Mouse (Mus musculus): Measurements from ENCODE around the gene Pkhd1. TPM values are rescaled to one million over a fixed set of nuclear protein-coding genes. Genes with fewer than 3 reads are reported as not detected.
"Not testable (repeated sequence)": the region's sequence is repeated elsewhere in the genome, so short reads cannot be mapped to it uniquely, and the experiment has no call there.

Gene Pkhd1
- total RNA-seq, 1 experiment from 2014 or later, result 0.78 TPM

DNA sequence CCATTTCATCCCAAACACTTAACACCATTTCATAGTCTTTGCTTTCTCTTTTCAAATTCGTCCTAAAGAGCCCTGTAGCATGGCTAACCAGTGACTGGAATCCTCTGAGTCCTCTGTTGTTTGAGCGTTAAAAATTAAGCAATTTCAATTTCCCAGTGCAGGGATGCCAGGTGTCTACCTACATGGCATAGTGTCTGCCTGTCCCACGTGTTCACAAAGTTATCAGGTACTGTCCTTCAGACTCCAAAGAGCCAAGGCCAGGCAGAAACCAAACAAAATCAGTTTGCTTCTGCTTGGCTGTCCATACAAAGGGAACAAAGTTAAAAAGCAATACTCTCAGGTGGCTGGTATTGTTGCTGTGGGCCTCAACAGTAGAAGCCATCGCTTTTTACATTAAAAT, 136.0 kb downstream of the Pkhd1 start:
- no peak for DNase-seq

DNA sequence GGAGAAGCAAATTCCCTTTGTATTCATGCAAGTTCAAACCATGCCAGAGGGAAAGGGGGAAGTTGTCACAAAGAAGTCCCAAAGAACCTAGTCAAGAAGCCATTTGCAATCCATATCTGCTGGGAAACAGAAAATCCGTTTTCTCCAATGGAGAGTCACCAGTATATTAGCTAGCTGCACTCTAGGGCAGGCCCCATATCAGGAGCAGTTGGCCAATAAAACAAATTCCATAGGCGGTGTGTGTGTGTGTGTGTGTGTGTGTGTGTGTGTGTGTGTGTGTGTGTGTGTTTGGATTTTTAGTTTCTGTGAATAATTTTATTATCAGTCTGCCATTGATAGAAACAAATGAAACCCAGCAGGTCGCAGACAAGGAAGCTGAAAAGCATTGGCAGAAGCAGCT, 139.2 kb downstream of the Pkhd1 start:
- DNase-seq, result no peak

DNA sequence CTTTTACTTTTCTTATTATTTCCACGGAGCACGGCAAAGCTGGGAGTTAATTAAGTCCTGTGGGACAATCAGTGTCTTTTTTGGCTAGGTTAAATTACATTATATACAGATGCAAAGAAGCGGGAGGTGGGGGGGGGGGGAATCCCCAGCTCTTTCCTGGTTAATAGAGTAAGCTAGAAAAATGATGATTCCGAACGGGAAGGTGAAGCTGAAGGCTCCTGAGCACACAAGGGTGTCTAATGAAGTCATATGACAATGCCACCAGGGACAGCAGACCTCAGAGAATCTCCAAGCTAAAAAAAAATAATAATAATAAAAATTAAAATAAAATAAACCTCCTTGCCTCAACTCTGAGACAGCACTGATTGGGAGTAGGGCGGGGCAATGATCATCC, 139.6 kb downstream of the Pkhd1 start:
- no peak for DNase-seq

DNA sequence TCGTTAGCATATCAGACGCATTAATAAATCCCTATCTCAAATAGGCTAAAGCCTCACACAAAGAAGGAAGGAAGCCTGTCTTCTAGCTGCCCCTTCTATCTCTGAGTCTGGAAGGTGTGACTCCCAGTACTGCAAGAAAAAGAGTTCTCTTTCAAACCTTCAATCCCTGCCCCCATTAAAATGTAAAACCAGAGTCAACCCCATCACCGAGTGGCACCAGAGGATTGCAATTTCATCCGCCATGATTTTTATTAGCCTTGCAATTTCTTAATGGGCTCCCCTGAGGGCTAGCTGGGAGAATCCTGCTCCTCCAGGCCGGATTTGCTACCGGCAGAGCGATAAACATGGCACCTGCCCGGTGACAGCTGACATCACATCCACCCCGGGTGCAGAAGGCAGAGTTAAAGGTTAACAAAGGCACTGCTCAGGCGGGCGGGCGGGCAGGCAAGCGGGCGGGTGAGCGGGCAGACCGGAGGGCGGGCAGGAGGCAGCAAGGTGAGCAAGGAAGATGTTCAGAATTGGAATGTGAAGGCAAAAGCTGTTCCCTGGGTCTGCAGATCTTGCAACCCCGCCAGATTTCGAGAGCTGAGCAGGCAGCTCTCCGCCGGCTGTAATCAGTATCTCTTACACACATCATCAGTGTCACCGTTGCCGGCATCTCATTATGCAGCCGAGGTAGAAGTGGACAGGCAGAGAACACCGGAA, 140.2 kb downstream of the Pkhd1 start:
- peak; percentile 5 for DNase-seq

DNA sequence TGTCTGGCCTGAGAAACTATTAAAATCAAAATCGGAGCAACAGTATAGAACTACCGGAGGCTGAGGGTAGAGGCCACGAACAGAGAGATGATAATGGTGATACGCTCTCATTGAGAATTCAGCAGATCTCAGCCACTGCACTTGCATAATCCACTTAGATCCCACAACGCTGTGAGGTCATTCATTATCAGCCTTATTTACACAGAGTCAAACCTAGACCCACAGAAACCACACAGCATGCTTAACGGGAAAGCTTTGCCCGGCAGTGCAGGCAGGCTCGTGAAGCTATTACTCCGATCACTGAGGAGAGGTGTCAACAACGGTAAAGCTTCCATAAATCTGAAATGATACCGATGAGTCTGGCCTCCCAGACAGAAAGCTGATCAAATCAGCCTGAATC, 147.1 kb downstream of the Pkhd1 start:
- no peak for DNase-seq

DNA sequence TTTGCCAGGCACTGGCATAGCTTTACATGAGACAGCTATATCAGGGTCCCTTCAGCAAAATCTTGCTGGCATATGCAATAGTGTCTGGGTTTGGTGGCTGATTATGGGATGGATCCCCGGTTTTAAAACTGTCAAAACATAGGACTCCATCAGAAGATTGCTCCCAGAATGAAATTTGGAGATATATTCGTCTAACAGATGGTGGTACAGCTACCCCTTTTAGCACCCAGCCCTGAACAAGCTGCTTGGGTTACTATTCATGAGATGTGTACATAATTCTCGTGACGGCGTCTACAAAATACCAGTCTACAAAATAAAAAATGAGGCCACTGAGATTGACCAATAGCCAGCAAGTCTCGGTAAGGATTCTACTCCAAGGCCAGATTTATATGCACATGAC, 147.5 kb downstream of the Pkhd1 start:
- DNase-seq, result no peak

DNA sequence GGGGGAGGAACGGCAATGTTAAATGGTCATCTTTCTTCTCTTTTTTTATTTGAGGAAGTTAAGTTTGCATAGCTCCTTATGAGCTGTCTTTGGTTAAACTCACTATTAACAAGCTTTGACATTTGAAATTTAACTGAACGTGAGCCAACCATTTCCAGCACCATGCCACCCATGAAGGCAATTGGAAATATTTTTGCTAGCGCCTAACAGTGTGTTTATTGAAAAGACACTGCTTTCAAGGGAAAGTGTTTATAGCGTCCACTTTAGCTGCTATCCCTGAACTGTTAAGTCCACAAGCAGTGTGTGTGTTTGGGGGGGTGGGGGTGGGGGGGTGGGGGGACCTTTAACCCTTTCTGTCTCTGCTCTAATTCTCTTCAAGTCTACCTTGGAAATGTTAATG, 151.4 kb downstream of the Pkhd1 start:
- no peak for DNase-seq

DNA sequence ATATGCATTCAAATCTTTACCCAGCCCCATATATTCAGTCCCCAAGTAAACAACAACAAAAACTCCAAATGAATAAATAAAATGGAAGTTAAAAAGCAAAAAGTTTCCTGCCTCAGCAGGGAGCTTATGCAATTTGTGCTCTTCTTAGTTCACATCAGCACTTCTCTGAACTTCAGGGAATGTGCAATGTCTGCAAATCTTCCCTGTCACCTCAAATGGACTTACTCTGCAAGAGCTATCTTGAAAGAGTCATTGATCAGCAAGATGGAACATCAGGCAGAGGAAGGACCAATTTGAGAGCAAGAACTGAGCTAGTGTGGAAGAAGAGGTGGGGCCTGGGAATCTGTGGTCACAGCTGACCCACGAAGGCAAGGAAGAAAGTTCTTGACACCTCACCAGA, 163.2 kb downstream of the Pkhd1 start:
- no peak for DNase-seq

DNA sequence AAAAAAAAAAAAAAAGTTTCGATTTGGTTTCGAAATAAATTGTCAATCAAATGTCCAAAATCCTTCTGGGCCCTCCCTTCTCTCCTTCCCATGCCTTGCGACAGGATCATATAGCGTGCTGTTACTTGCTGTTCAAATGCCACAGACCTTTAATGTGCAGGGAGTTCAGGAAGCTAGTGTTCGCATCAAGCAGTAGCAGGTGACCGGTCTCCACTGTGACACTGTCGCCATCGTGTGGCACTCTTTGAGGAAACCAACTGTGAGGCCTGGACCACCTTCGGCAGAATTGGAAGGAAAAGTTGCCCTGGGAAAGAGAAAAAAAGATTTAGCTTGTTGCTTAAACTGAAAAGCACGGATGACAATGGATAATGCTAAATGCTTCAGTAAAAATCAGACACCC, 167.8 kb downstream of the Pkhd1 start:
- peak; percentile 22 for DNase-seq

DNA sequence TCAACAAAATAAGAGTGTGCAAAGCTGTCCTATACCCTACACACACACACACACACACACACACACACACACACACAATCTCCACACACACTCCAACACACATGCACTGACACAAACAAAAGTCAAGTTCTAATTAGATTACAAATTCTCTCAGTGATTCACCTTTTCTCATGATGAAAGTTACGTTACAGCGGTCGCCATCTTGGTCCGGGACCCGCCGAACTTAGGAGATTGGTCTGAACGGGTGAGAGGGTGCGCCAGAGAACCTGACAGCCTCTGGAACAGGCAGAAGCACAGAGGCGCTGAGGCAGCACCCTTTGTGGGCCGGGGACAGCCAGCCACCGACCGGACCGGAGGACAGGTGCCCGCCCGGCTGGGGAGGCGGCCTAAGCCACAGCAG, 185.8 kb downstream of the Pkhd1 start:
- not testable (repeated sequence) for DNase-seq

DNA sequence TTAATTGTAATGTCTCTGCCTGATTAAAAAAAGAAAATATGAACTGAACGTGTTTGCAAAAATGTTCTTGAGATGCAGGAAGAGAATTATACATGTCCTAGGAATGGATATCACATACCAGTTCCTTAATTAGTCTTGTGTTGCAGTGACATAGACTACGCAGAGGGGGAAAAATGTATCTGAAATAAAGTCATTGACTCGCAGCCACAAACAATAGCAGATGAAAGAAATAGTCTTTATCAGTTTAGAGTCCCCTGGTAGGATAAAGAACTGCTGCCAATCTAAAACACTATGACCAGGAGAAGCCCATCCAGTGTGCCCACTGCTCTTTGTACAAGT, 188.8 kb downstream of the Pkhd1 start:
- DNase-seq, result no peak

DNA sequence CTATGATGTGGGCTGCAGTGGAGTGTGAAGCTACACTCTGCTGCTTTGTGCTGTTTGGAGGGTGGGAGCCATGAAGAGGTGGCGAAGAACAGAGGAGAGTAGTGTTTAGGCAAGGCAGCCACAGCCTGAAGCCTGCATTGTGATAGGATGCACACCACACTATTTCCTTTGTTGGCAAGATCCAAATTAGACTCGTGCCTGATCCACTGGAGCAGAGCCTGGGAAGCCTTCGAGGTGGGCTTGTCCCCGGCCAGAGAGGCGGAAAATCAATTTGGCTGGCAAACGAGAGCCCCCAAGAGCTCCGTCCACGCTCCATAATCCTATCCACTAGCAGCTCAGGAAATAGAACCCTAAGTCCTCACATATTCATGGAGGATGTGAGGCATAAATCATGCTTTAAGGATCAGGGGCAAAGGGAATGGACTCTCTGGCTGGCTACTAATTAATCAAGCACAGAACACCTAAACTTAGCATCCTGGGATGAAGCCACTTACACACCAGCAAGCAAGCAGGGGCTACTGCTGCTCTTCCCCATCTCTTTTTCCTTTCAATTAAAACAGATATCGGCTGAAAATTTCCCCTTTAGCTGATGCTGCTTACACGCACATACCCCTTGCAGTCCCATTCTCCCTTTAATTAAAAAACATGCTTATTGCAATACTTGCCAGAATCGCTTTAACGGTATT, 189.4 kb downstream of the Pkhd1 start:
- DNase-seq, result no peak

DNA sequence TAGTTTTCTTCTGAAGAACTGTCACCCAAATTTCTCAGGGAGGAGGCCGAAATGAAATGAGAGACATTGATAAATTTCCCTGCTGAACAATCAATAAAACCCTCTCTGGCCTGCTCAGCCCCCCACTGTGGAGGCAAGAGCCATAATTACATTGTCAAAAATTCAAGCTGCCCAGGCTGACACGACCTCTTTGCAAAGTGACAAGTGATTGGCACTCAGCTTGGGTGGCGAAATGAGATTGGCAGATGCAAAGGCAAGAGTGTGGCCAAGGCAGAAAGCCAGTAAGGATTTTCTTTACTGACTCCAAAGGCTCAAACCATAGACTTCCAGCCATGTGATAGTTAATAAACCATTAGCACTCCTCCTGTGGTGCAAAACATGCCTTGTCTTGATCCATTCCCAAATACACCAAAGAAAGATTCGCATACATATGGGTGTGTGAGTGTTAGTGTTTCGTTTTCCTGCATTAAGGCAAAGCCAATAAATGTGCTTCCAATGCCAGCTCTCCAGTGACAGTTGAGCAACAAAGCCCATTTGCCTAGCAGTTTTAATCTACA, 208.4 kb downstream of the Pkhd1 start:
- no peak for DNase-seq

DNA sequence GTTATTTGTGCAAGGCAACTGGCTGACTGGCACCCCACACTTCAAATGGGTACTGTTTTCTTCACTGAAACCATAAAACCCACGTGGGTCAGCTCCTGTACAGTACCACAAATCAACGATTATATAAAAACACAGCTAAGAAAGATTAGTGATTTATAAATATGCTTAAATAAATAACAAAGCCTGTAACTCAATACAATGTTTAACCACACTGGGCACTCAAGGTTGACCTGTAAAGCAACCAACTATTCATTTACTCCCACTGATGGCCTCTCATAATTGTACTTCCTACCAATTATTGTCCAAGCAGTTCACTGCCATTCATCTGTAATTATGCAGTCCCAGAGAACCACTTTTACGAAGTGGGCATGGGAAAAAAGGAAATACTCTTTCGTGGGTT, 219.5 kb downstream of the Pkhd1 start:
- no peak for DNase-seq

DNA sequence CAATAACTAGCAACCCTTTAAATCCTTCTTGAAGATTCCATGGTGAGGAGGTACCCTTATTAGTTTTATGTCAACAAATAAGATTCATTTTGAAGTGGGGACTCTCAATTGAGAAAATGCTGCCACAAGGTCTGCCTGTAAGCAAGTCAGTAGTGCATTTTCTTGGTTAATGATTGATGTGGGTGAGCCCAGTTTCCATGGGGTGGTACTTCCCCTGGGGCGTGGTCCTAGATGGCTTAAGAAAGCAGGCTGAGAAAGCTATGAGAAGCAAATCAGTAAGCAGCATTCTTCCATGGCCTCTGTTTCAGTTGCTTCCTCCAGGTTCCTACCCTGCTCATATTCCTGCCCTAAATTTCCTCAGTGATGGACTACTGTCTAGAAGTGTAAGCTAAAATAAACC, 253.4 kb downstream of the Pkhd1 start:
- DNase-seq, result no peak

DNA sequence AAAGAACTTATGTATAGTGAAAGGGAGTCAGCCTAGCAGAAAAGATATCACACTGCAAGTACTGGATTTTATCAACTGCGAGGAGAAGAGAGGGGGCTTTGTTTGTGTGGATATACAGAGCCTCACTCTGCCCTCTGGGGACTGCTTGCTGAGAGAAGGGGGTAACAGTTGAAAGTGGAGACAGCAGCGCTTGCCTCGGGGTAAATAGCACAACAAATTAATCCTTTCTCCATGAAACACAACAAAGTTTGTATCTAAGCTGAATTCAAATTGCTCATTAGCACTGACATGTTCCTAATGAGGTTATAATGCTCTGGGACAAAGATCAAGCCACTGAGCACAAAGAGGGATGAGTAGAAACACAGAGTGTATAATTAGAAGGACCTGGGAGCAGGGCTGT, 273.2 kb downstream of the Pkhd1 start:
- no peak for DNase-seq

DNA sequence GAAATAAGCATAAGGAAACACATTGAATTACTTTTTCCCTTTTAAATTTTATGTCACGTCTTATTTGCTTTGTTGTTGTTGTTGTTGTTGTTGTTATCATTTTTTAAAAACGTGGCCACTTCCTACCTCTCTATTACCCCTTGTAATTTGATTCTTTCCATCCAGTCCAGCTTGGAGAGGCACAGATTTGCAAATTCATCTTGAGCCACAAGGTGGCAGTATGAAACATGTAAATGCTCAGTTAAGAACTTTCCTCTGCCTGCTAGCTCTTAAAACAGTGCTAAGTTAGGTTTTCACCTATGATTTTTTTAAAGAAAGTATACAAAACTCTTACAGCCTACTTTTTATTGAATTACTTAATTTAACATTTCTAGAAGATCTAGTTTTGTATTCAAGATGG, 306.4 kb downstream of the Pkhd1 start:
- DNase-seq, result peak; percentile 21

DNA sequence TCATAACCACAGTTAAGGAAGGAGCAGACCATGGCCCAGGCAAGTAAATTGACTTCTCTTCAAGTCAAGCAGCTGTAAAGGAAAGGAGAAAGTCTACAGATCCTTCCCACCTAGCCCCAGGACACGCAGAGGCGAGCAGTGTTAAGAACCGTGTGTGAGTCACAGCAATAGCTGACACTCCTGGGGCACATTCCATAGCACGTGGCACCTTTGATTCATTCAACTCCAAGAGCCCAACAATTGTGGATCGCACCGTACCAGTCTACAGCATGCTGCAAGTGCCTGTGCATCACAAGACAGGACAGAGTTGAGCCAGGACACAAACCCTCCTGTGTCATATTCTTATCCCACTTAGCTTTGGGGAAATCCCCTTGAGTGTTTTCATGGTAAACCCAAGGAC, 306.9 kb downstream of the Pkhd1 start:
- DNase-seq, result no peak

DNA sequence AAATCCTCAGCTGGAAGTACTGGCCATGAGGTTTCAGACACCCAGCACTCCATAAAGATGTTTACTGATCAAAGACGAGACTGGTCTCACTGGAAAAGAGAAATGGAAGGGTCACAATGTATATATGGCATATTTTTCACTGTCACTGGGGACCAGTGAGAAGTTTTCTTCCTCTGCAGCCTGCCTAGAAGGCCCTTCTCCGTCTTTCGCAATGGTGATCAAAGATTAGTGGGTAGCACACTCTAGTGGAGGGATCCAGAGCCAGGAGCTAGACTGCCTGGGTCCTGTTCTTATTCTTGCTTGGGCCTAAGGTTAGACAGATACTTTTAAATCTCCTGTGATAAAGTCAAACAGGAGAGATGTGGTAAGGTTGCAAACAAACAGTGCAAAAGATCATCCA, 311.7 kb downstream of the Pkhd1 start:
- DNase-seq, result no peak

DNA sequence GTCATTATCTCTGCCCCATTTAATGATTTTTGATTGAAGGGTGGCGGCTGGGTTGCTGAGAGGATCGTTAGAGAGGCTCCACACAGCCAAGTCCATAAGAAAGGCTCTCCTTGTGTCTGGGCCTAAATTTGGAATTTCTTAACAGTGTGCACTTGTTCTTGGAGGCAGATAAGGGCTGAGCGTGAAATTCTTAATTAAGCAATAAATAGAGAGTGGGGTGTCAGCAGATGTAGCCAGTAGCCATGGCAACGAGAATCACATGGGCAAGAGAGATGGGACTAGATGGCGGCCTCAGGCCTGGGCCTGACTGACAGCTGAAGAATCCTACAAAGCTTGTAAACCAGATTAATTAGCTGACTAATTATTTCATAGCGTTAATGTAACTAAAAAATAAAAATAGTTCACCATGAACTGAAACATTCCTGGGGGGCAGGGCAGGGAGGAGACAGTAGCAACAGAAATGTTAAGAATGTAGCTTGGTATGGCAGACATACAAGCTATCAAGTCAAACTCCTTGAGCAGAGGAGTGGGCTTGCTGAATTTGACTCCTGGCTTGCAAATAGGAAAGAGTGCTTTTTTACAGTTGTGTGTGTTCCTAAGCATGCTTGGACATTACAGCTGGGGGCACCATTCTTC, 314.8 kb downstream of the Pkhd1 start:
- DNase-seq, result no peak

DNA sequence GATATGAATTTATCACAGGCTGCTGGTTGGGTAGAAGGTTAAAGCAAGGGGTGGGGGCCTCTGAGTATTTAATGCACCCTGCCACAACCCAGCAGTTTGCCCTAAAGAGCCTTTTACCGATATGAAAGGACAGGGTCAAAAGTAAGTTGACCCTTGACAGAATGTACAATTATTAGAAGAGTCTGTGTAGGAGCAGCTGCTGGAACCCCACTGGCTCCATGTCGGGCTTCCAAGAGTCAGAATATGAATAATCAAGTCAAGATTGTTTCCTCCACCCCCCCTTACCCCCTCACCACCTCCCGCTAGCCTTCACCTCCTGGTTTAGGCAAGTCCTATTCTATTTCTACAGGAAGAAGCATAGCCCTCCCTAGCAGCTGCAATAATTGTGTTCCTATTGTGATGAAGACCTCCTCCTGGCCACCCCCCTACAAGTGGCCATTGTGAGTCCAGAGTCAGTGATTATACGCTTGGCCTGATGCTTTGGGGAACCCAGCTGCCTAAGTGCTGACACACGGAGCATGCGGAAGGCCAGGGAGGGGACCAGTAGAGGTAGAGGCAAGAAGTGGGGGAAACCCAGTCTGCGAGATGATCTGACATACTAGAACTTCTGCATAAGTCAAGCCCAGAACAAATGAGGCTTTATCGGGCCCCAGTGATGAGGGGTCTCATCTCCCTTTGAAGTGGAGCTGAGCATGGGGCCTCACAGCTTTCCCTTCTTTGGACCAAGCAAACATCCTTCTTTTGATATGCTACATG, 315.5 kb downstream of the Pkhd1 start:
- no peak for DNase-seq

DNA sequence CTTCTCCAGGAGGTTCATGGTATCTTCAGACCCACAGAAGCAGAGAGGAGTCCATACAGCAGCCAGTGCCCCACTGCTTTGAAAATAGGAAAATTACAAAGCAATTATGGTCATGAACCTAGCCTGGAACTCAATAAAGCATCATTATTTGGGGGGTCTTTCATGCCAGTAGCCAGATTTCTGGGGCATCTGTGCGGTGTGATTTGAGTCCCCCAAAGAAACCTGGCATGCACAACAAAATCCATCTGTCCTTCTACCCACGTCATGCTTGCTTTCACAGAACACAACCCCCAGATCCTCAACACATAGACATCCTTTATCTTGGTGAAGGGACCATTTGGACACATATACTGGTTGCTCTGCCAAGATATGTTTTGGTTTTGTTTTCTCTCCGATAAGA, 316.2 kb downstream of the Pkhd1 start:
- no peak for DNase-seq

DNA sequence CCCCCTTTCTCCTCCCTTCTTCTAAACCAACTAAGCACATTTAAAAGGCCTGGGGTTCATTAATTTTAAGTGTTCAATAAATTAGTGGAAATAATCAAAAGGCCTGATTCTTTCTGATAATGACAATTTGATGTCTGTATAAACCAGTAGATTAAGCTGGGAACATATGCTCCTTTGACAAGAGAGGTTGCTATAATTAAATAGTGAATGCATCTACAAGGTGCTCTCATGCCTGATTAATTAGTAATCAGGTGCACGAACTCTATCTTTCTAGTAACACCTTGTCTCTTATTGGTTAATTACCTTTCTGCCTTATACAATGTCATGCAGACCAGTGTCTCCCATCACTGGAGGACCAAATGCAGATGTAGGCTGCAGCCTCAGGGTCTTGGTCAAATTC, 329.2 kb downstream of the Pkhd1 start:
- no peak for DNase-seq

All from adrenal gland, postnatal 14 days (tissue).